Mouse (Mus musculus) CH12.LX (cell line): ENCODE data around the gene Atf4. TPM values are rescaled to one million over a fixed set of nuclear protein-coding genes. Genes with fewer than 3 reads are reported as not detected.

ENCODE experiments used
- DNase-seq: peaks from one replicate; pipeline ENCODE4 v3.0.0-alpha.2; 2013; ENCODE audit errors: extremely low read depth
- H3K27ac ChIP-seq: 2 replicates; pipeline ENCODE4 v1.5.1; 2012; ENCODE audit warnings: low read depth, mild to moderate bottlenecking, control low read depth, moderate library complexity; ENCODE audit not compliant: insufficient read depth
- H3K27me3 ChIP-seq: replicated peaks from 2 replicates; pipeline ENCODE3; 2012; ENCODE audit warnings: inconsistent platforms
- H3K36me3 ChIP-seq, 2 experiments: replicated peaks in 1 of 2; 2 replicates each; pipeline versions ENCODE3 to v1.6.1; 2012; ENCODE audit warnings: inconsistent platforms in 1 of 2, low read length in 1 of 2, mild to moderate bottlenecking in 1 of 2, mixed read lengths in 1 of 2, moderate library complexity in 1 of 2; ENCODE audit not compliant: control insufficient read depth in 1 of 2, insufficient read depth in 1 of 2
- H3K4me1 ChIP-seq, 2 experiments: 2 replicates each; pipeline ENCODE4 v1.6.1; 2012; ENCODE audit warnings: inconsistent platforms in 1 of 2, moderate library complexity in 1 of 2; ENCODE audit not compliant: insufficient read depth in 2 of 2, control insufficient read depth in 1 of 2
- H3K4me2 ChIP-seq: 2 replicates; pipeline ENCODE4 v1.6.1; 2012; ENCODE audit warnings: low read depth, mild to moderate bottlenecking, control low read depth; ENCODE audit not compliant: poor library complexity, insufficient read depth, severe bottlenecking
- H3K4me3 ChIP-seq, 3 experiments: fragments of 150-350 bp in 1 of 3; sonication (generic) in 1 of 3; replicated peaks in 1 of 3; 2 replicates each; pipeline versions ENCODE3 to v1.5.1; 2011 to 2012; ENCODE audit warnings: low read depth in 2 of 3, low read length in 2 of 3, mild to moderate bottlenecking in 2 of 3, moderate library complexity in 2 of 3, control low read depth in 1 of 3, improper control_type of control experiment in 1 of 3, inconsistent platforms in 1 of 3, mixed read lengths in 1 of 3; ENCODE audit not compliant: poor library complexity in 1 of 3
- H3K79me2 ChIP-seq: replicated peaks from 2 replicates; pipeline ENCODE4 v1.6.1; 2012; ENCODE audit warnings: mild to moderate bottlenecking, moderate library complexity; ENCODE audit not compliant: control insufficient read depth, poor library complexity, insufficient read depth, severe bottlenecking; ENCODE audit errors: extremely low read depth
- H3K9ac ChIP-seq: 2 replicates; pipeline ENCODE4 v1.6.1; 2012; ENCODE audit warnings: low read depth, mild to moderate bottlenecking, control low read depth, moderate library complexity; ENCODE audit not compliant: insufficient read depth
- H3K9me3 ChIP-seq: replicated peaks from 2 replicates; pipeline ENCODE3; 2012; ENCODE audit warnings: low read length, inconsistent platforms, mixed read lengths
- ETS1 ChIP-seq: conservative IDR thresholded peaks from 2 replicates; pipeline ENCODE4 v1.6.1; 2012; ENCODE audit warnings: low read depth, mild to moderate bottlenecking, inconsistent platforms, low read length, improper control_type of control experiment, moderate library complexity
- HCFC1 ChIP-seq: IDR thresholded peaks from 2 replicates; pipeline ENCODE4 v1.6.1; 2012; ENCODE audit warnings: low read depth, mild to moderate bottlenecking, inconsistent platforms, low read length, improper control_type of control experiment
- MAFK ChIP-seq: IDR thresholded peaks from 2 replicates; pipeline ENCODE4 v1.6.1; 2011; ENCODE audit warnings: low read length, improper control_type of control experiment; ENCODE audit not compliant: insufficient replicate concordance
- MEF2A ChIP-seq: IDR thresholded peaks from 2 replicates; pipeline ENCODE4 v1.6.1; 2014; ENCODE audit warnings: low read depth, mild to moderate bottlenecking, inconsistent platforms, low read length, improper control_type of control experiment, borderline replicate concordance
- MYC ChIP-seq: IDR thresholded peaks from 2 replicates; pipeline ENCODE4 v1.6.1; 2011; ENCODE audit warnings: low read depth, mild to moderate bottlenecking, improper control_type of control experiment, low read length
- POLR2AphosphoS2 ChIP-seq: IDR thresholded peaks from 2 replicates; pipeline ENCODE4 v1.6.1; 2011; ENCODE audit warnings: low read depth, low read length, improper control_type of control experiment
- ZNF384 ChIP-seq: IDR thresholded peaks from 2 replicates; pipeline ENCODE4 v1.6.1; 2012; ENCODE audit warnings: low read depth, low read length, improper control_type of control experiment, inconsistent platforms
- dilution Hi-C: fragments of 300-500 bp; cut with MboI; formaldehyde crosslinking; loops from 2 replicates; pipeline ENCODE4 v1.14.3; 2020; ENCODE audit warnings: low sequenced_read_pairs; ENCODE audit not compliant: extremely low pct_unique_long_range_greater_than_20kb, extremely low pct_ligation_motif_present
- in situ Hi-C: fragments of 300-500 bp; cut with MboI; formaldehyde crosslinking; loops from 3 replicates; pipeline ENCODE4 v1.14.3; 2019; ENCODE audit warnings: low sequenced_read_pairs, low pct_ligation_motif_present, low pct_unique_long_range_greater_than_20kb, mixed read lengths
- polyA plus RNA-seq: library from polyadenylated mRNA; unstranded; fragments of >175 nt; gene quantifications from 2 replicates; pipeline ENCODE4 v1.2.1, GENCODE M21; 2012; ENCODE audit warnings: low read depth; ENCODE audit not compliant: insufficient read length
- total RNA-seq, 2 experiments: library from RNA; depleted of rRNA; stranded (reverse); fragments of 300-350 nt in 1 of 2; fragments of >200 nt in 1 of 2; gene quantifications; 2 replicates each; pipeline ENCODE4 v1.2.3; 2012 to 2014

Atf4 gene
- total and polyA plus RNA-seq, 3 experiments: 357 to 819 (median 486) TPM

GRCm38 (mm10) chr15:80248135-80248534 is 6.8 kb upstream of the Atf4 start:
- Histone ChIP-seq H3K27ac (no peak overlapping the region), H3K4me2 (no peak overlapping the region), H3K27me3 (no peaks in the 10 kb centered on the region), H3K4me3 (no peak overlapping the region), H3K36me3 (peaks cover 76 to 88% of the 10 kb centered on the region in 2 experiments), H3K9me3 (no peaks in the 10 kb centered on the region), H3K9ac (no peak overlapping the region), H3K79me2 (peaks cover 2% of the 10 kb centered on the region; the same call in 1 of the 2 replicates), H3K4me1 (peaks cover 0 to 4% of the 10 kb centered on the region in 2 experiments; a peak in 1 of 4 replicates)
- dilution Hi-C loops: no loop called here
- no peak for TF ChIP-seq MAFK
- TF ChIP-seq MYC: no peak
- no peak for TF ChIP-seq HCFC1
- in situ Hi-C loops: no loop called here
- no peak for DNase-seq

DNA sequence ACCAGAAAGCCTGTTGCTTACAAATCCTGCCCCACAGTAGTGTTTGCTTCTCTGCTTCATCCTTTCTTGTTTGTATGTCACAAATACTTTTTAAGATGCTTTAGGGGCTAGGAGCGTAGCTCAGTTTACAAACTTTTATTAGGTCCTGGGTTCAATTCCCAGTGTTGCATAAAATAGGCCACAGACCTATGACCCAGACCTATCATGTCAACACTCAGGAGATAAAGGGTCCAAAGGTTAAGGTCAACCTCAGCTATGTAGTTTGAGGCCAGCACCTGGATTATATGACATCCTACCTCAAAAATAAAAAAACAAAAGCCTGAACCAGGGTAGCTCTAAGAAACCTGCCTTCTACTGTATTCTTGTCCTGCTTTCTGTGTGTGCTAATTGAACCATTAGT is 6.4 kb upstream of the Atf4 start:
- H3K9me3 ChIP-seq: no peaks in the 10 kb centered on the region
- peaks cover 72 to 88% of the 10 kb centered on the region in 2 experiments for H3K36me3 ChIP-seq

GRCm38 (mm10) chr15:80249672-80250071 is 5.3 kb upstream of the Atf4 start:
- Histone ChIP-seq H3K4me3 (no peak overlapping the region), H3K27ac (no peak overlapping the region), H3K79me2 (peaks cover 2% of the 10 kb centered on the region; the same call in 1 of the 2 replicates), H3K27me3 (no peaks in the 10 kb centered on the region), H3K4me2 (no peak overlapping the region), H3K36me3 (peaks cover 63 to 80% of the 10 kb centered on the region in 2 experiments), H3K9me3 (no peaks in the 10 kb centered on the region), H3K9ac (no peak overlapping the region), H3K4me1 (peaks cover 2 to 13% of the 10 kb centered on the region in 2 experiments; a peak in 3 of 4 replicates)
- TF ChIP-seq POLR2AphosphoS2 (no peak), ZNF384 (no peak), MEF2A (no peak)
- in situ Hi-C loops (loop anchor here (25.0 kb wide), 1 partner anchor 713 kb away; no protein-coding TSS in a partner anchor), dilution Hi-C loops (no loop called here)
- no peak for DNase-seq

More for the DNA sequence above, 6.4 kb upstream of the Atf4 start:
- Histone ChIP-seq H3K4me2 (no peak overlapping the region), H3K27me3 (no peaks in the 10 kb centered on the region), H3K27ac (no peak overlapping the region), H3K9ac (no peak overlapping the region), H3K4me3 (no peak overlapping the region), H3K4me1 (peaks cover under 1 to 9% of the 10 kb centered on the region in 2 experiments; a peak in 3 of 4 replicates), H3K79me2 (peaks cover 2% of the 10 kb centered on the region; the same call in 1 of the 2 replicates)
- dilution Hi-C loops: no loop called here
- in situ Hi-C loops: no loop called here
- no peak for DNase-seq
- no peak for TF ChIP-seq ETS1
